Mouse (Mus musculus): ENCODE results near the gene Cadps. TPM values are rescaled to one million over a fixed set of nuclear protein-coding genes. Genes with fewer than 3 reads are reported as not detected.

Gene Cadps
- total and polyA plus RNA-seq, 3 experiments: 0.04 to 0.07 TPM; not detected in 1

DNA sequence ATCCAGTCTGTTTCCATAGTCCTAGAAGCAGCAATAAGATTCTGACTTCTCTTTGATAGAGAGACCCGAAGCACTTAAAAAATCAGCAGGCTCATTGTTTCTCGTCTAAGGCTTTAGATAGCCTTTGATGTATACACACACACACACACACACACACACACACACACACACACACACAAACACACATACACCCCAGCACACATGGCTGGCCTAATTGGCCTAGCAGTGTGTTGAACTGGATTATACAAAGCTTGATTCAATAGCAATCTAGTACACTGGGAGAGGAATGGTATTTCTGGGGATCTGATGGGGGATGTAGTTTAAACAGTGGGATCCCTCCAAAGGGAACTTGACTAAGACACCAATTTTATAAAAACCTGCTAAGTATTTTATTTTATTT is 381.9 kb downstream of the Cadps start:
- no peak for TF ChIP-seq EP300 (IDR thresholded peaks at IDR 0.05; ENCODE audit: low read length)
- no peak for TF ChIP-seq JUND (conservative IDR thresholded peaks at IDR 0.05; ENCODE audit: low read depth, low read length)
- no peak for TF ChIP-seq E2F4 (IDR thresholded peaks at IDR 0.05; ENCODE audit: insufficient replicate concordance, low read depth, low read length)
- TF ChIP-seq ZKSCAN1 (IDR thresholded peaks at IDR 0.05; ENCODE audit: borderline replicate concordance, low read depth, low read length): no peak
- TF ChIP-seq CTCF (conservative IDR thresholded peaks at IDR 0.05 in 1 of 2, IDR thresholded peaks at IDR 0.05 in 1 of 2; ENCODE audit: low read depth in 2 of 2, low read length in 2 of 2): no peak
- TF ChIP-seq UBTF (IDR thresholded peaks at IDR 0.05; ENCODE audit: low read depth, low read length): no peak
- TF ChIP-seq KAT2A (IDR thresholded peaks at IDR 0.05; ENCODE audit: insufficient replicate concordance, low read length): no peak
- no peak for TF ChIP-seq ZNF384 (IDR thresholded peaks at IDR 0.05; ENCODE audit: low read depth, low read length)
- no peak for TF ChIP-seq GABPA (IDR thresholded peaks at IDR 0.05; ENCODE audit: insufficient replicate concordance, low read depth, low read length)
- Histone ChIP-seq H3K4me3 (replicated peaks in 1 of 3; ENCODE audit: low read depth in 2 of 3, low read length in 2 of 3, poor library complexity in 1 of 3) (no peak overlapping the region), H3K9me3 (replicated peaks; ENCODE audit: low read length) (no peaks in the 10 kb centered on the region), H3K27ac (ENCODE audit: insufficient read depth, low read depth) (no peak overlapping the region), H3K36me3 (replicated peaks in 1 of 2; ENCODE audit: control insufficient read depth in 1 of 2, insufficient read depth in 1 of 2, low read length in 1 of 2) (no peaks in the 10 kb centered on the region), H3K4me2 (ENCODE audit: insufficient read depth, low read depth, poor library complexity, severe bottlenecking) (no peak overlapping the region), H3K4me1 (ENCODE audit: control insufficient read depth in 1 of 2, insufficient read depth in 2 of 2) (peaks cover 0 to 8% of the 10 kb centered on the region in 2 experiments; a peak in 2 of 4 replicates), H3K27me3 (replicated peaks) (no peaks in the 10 kb centered on the region), H3K79me2 (replicated peaks; ENCODE audit: control insufficient read depth, extremely low read depth, insufficient read depth, poor library complexity, severe bottlenecking) (no peaks in the 10 kb centered on the region), H3K9ac (ENCODE audit: insufficient read depth, low read depth) (no peak overlapping the region)
- in situ Hi-C loops (cut with MboI; ENCODE audit: low pct_ligation_motif_present, low pct_unique_long_range_greater_than_20kb, low sequenced_read_pairs) (no loop called here), dilution Hi-C loops (cut with MboI; ENCODE audit: extremely low pct_ligation_motif_present, extremely low pct_unique_long_range_greater_than_20kb, low sequenced_read_pairs) (no loop called here)
- no peak for DNase-seq (ENCODE audit: extremely low read depth)

DNA sequence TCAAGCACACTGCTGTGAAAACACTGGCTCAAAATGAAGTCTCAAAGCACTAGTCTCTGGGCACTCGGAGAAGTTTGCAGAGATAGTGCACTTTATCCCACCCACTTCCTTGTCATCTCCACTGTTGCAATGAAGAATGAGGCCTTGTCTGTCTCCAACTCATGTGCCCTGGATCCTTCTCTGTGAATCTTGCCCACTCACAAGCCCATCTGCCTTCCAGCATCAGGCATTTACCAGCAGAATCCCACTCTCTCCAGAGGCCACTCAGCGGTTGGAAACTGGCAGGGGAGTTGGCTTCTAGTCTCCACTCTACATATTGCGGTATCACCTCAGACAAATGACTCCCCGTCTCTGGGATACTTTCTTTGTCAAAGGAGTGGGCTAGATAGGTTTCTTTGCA is 384.9 kb downstream of the Cadps start:
- H3K9me3 ChIP-seq (replicated peaks; ENCODE audit: low read length): no peaks in the 10 kb centered on the region
- in situ Hi-C loops (cut with MboI; ENCODE audit: low pct_ligation_motif_present, low pct_unique_long_range_greater_than_20kb, low sequenced_read_pairs): no loop called here
- no peak overlapping the region for H3K4me3 ChIP-seq (replicated peaks in 1 of 3; ENCODE audit: low read depth in 2 of 3, low read length in 2 of 3, poor library complexity in 1 of 3)
- no peak overlapping the region for H3K4me2 ChIP-seq (ENCODE audit: insufficient read depth, low read depth, poor library complexity, severe bottlenecking)
- no peaks in the 10 kb centered on the region for H3K4me1 ChIP-seq (ENCODE audit: control insufficient read depth in 1 of 2, insufficient read depth in 2 of 2)
- no peak overlapping the region for H3K9ac ChIP-seq (ENCODE audit: insufficient read depth, low read depth)
- no peak for DNase-seq (ENCODE audit: extremely low read depth)
- H3K27me3 ChIP-seq (replicated peaks): no peaks in the 10 kb centered on the region
- TF ChIP-seq SIN3A (IDR thresholded peaks at IDR 0.05; ENCODE audit: low read length) (no peak), SMC3 (IDR thresholded peaks at IDR 0.05; ENCODE audit: low read depth, low read length) (no peak), ZKSCAN1 (IDR thresholded peaks at IDR 0.05; ENCODE audit: borderline replicate concordance, low read depth, low read length) (no peak), ZNF384 (IDR thresholded peaks at IDR 0.05; ENCODE audit: low read depth, low read length) (no peak), JUN (IDR thresholded peaks at IDR 0.05; ENCODE audit: insufficient read depth, low read depth, low read length) (no peak), CHD1 (IDR thresholded peaks at IDR 0.05; ENCODE audit: low read depth, low read length) (no peak)
- H3K79me2 ChIP-seq (replicated peaks; ENCODE audit: control insufficient read depth, extremely low read depth, insufficient read depth, poor library complexity, severe bottlenecking): no peaks in the 10 kb centered on the region
- no peaks in the 10 kb centered on the region for H3K36me3 ChIP-seq (replicated peaks in 1 of 2; ENCODE audit: control insufficient read depth in 1 of 2, insufficient read depth in 1 of 2, low read length in 1 of 2)
- no peak overlapping the region for H3K27ac ChIP-seq (ENCODE audit: insufficient read depth, low read depth)
- dilution Hi-C loops (cut with MboI; ENCODE audit: extremely low pct_ligation_motif_present, extremely low pct_unique_long_range_greater_than_20kb, low sequenced_read_pairs): no loop called here

DNA sequence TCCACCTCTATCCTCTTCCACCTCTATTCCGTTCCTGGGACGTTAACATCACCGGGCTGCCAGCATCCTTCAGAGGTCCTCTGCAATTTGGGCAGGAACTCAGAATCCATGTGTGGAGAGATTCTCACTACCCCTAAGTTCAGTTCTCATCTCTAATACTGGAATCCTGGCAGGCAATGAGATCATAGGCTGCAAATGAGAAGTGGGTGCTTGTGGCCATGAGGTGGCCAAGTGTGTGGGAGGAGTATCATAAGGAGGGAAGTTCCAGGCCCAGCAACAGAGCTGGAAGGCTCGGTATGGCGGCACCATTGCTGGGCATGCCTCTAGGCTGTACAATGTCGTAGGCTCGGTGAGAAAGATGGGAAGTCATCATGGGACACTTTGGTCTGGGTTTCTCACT is 385.5 kb downstream of the Cadps start:
- Histone ChIP-seq H3K27ac (ENCODE audit: insufficient read depth, low read depth) (no peak overlapping the region), H3K4me3 (replicated peaks in 1 of 3; ENCODE audit: low read depth in 2 of 3, low read length in 2 of 3, poor library complexity in 1 of 3) (no peak overlapping the region), H3K79me2 (replicated peaks; ENCODE audit: control insufficient read depth, extremely low read depth, insufficient read depth, poor library complexity, severe bottlenecking) (no peaks in the 10 kb centered on the region), H3K4me1 (ENCODE audit: control insufficient read depth in 1 of 2, insufficient read depth in 2 of 2) (no peaks in the 10 kb centered on the region), H3K4me2 (ENCODE audit: insufficient read depth, low read depth, poor library complexity, severe bottlenecking) (no peak overlapping the region), H3K9ac (ENCODE audit: insufficient read depth, low read depth) (no peak overlapping the region), H3K36me3 (replicated peaks in 1 of 2; ENCODE audit: control insufficient read depth in 1 of 2, insufficient read depth in 1 of 2, low read length in 1 of 2) (no peaks in the 10 kb centered on the region), H3K27me3 (replicated peaks) (no peaks in the 10 kb centered on the region), H3K9me3 (replicated peaks; ENCODE audit: low read length) (no peaks in the 10 kb centered on the region)
- no peak for DNase-seq (ENCODE audit: extremely low read depth)
- no peak for TF ChIP-seq ZKSCAN1 (IDR thresholded peaks at IDR 0.05; ENCODE audit: borderline replicate concordance, low read depth, low read length)
- TF ChIP-seq ZMIZ1 (IDR thresholded peaks at IDR 0.05; ENCODE audit: low read depth, low read length): no peak
- TF ChIP-seq MAZ (IDR thresholded peaks at IDR 0.05; ENCODE audit: low read depth, low read length): no peak
- TF ChIP-seq RAD21 (IDR thresholded peaks at IDR 0.05; ENCODE audit: low read depth, low read length): no peak
- no peak for TF ChIP-seq EP300 (IDR thresholded peaks at IDR 0.05; ENCODE audit: low read length)
- TF ChIP-seq NRF1 (IDR thresholded peaks at IDR 0.05; ENCODE audit: low read depth, low read length): no peak
- no peak for TF ChIP-seq NELFE (IDR thresholded peaks at IDR 0.05; ENCODE audit: low read depth, low read length)
- no peak for TF ChIP-seq USF1 (IDR thresholded peaks at IDR 0.05; ENCODE audit: low read depth, low read length)
- TF ChIP-seq GABPA (IDR thresholded peaks at IDR 0.05; ENCODE audit: insufficient replicate concordance, low read depth, low read length): no peak
- TF ChIP-seq CTCF (conservative IDR thresholded peaks at IDR 0.05 in 1 of 2, IDR thresholded peaks at IDR 0.05 in 1 of 2; ENCODE audit: low read depth in 2 of 2, low read length in 2 of 2): no peak
- no peak for TF ChIP-seq RCOR1 (conservative IDR thresholded peaks at IDR 0.05; ENCODE audit: low read depth, low read length)
- TF ChIP-seq ZC3H11A (IDR thresholded peaks at IDR 0.05; ENCODE audit: low read depth, low read length): no peak
- TF ChIP-seq ZNF384 (IDR thresholded peaks at IDR 0.05; ENCODE audit: low read depth, low read length): no peak
- no peak for TF ChIP-seq ETS1 (conservative IDR thresholded peaks at IDR 0.05; ENCODE audit: low read depth, low read length)
- no peak for TF ChIP-seq PAX5 (IDR thresholded peaks at IDR 0.05; ENCODE audit: low read length)
- TF ChIP-seq SIN3A (IDR thresholded peaks at IDR 0.05; ENCODE audit: low read length): no peak
- in situ Hi-C loops (cut with MboI; ENCODE audit: low pct_ligation_motif_present, low pct_unique_long_range_greater_than_20kb, low sequenced_read_pairs): no loop called here
- dilution Hi-C loops (cut with MboI; ENCODE audit: extremely low pct_ligation_motif_present, extremely low pct_unique_long_range_greater_than_20kb, low sequenced_read_pairs): no loop called here
